Comparison of ENCODE assay signal across 8 mouse cellular contexts in genomic region chr1:77043749-77044564, GRCm38 (mm10).
DNase-seq lines count a peak whose midpoint lies in the region; ATAC-seq and TF ChIP-seq lines count a peak whose summit lies in the region.
"Had no signal": no experiment of that assay in that cellular context is flagged by ENCODE, and none has a peak within 500 bp of the region (broad histone marks: within the 10 kb centered on the region; RNA-seq: fewer than 3 reads in every experiment).

No protein-coding gene starts in this region.

- TF ChIP-seq POLR2A in cerebellum, adult 2 months (IDR thresholded peaks at IDR 0.05; ENCODE audit: borderline replicate concordance, insufficient read depth, low read length): no peak

- peak overlapping the region; percentile 6; the same call in 1 of the 2 replicates for H3K4me2 ChIP-seq in heart, postnatal 0 days (ENCODE audit: low read depth, low read length)
- H3K4me2 ChIP-seq in hindbrain, embryonic 13.5 days: no peak overlapping the region

- intact Hi-C loops in left cerebral cortex, postnatal 4 days (cut with DNase I): no loop called here
- intact Hi-C loops in left cerebral cortex, postnatal 36 days (cut with DNase I): no loop called here

- WGBS in cerebellum, adult 2 months: 49% methylated on average over 14 of the region's 14 CpGs
- WGBS in heart, postnatal 0 days: 47% methylated on average over 14 of the region's 14 CpGs
- 84% methylated on average over 14 of the region's 14 CpGs for WGBS in hindbrain, embryonic 13.5 days

- no peak overlapping the region for H3K9ac ChIP-seq in heart, postnatal 0 days (replicated peaks; ENCODE audit: low read depth, low read length)
- no peak overlapping the region for H3K9ac ChIP-seq in hindbrain, embryonic 13.5 days

- no peaks in the 10 kb centered on the region; the same call in 1 of the 2 replicates for H3K27me3 ChIP-seq in cerebellum, adult 2 months (ENCODE audit: control insufficient read depth, insufficient read depth, low read length)
- no peaks in the 10 kb centered on the region for H3K27me3 ChIP-seq in heart, postnatal 0 days (ENCODE audit: control insufficient read depth, insufficient read depth, low read length)
- H3K27me3 ChIP-seq in hindbrain, embryonic 13.5 days: no peaks in the 10 kb centered on the region

- no peaks in the 10 kb centered on the region for H3K9me3 ChIP-seq in heart, postnatal 0 days (replicated peaks; ENCODE audit: control insufficient read depth, low read length)
- H3K9me3 ChIP-seq in hindbrain, embryonic 13.5 days: no peaks in the 10 kb centered on the region

- no peak overlapping the region for H3K27ac ChIP-seq in cerebellum, adult 2 months (ENCODE audit: insufficient read depth, low read length)
- no peak overlapping the region for H3K27ac ChIP-seq in heart, postnatal 0 days (ENCODE audit: low read depth)
- H3K27ac ChIP-seq in hindbrain, embryonic 13.5 days: no peak overlapping the region

- peaks cover 10% of the 10 kb centered on the region; the same call in 1 of the 2 replicates for H3K4me1 ChIP-seq in cerebellum, adult 2 months (ENCODE audit: control insufficient read depth, insufficient read depth, low read length)
- peaks cover 16% of the 10 kb centered on the region; the same call in 1 of the 2 replicates for H3K4me1 ChIP-seq in heart, postnatal 0 days (ENCODE audit: control insufficient read depth, insufficient read depth)
- H3K4me1 ChIP-seq in hindbrain, embryonic 13.5 days (replicated peaks): 0 out of 2 replicates have a peak, but pooled peaks cover 1% of the 10 kb centered on the region

- DNase-seq in left cerebral cortex, postnatal 4 days: peak; percentile 87
- DNase-seq in left cerebral cortex, postnatal 36 days (ENCODE audit: low spot score in 2 of 2): no peak
- peak; percentile 83 to 86 for DNase-seq in cerebellum, adult 2 months
- DNase-seq in heart, postnatal 0 days (ENCODE audit: low spot score): peak; percentile 69
- DNase-seq in ovary, postnatal 14 days (ENCODE audit: low spot score): peak; percentile 9
- no peak for DNase-seq in right cerebral cortex, adult 2 months (ENCODE audit: low spot score in 2 of 2)
- DNase-seq: thymus, postnatal 25 days had no signal

- H3K4me3 ChIP-seq in cerebellum, adult 2 months (replicated peaks; ENCODE audit: insufficient read depth, low read depth, low read length): no peak overlapping the region
- H3K4me3 ChIP-seq in heart, postnatal 0 days (ENCODE audit: low read depth, low read length): no peak overlapping the region
- no peak overlapping the region for H3K4me3 ChIP-seq in hindbrain, embryonic 13.5 days

- H3K36me3 ChIP-seq in heart, postnatal 0 days (replicated peaks; ENCODE audit: control insufficient read depth, insufficient read depth, low read length): no peaks in the 10 kb centered on the region
- no peaks in the 10 kb centered on the region for H3K36me3 ChIP-seq in hindbrain, embryonic 13.5 days

- no peak for TF ChIP-seq CTCF in cerebellum, adult 2 months (IDR thresholded peaks at IDR 0.05; ENCODE audit: borderline replicate concordance, insufficient read depth, low read depth, low read length)
- TF ChIP-seq CTCF in heart, postnatal 0 days (IDR thresholded peaks at IDR 0.05; ENCODE audit: low read depth): no peak

- no peak for TF ChIP-seq EP300 in heart, postnatal 0 days (IDR thresholded peaks at IDR 0.05; ENCODE audit: low read depth)

- peak; percentile 62 for ATAC-seq in heart, postnatal 0 days (ENCODE audit: insufficient read depth, low read depth)
- no peak for ATAC-seq in hindbrain, embryonic 13.5 days (ENCODE audit: low FRiP score)

Comparison
In these comparisons a context has a peak if more than half of its experiments do, and no peak if none do; other contexts are left out.
1. DNase-seq: peak in left cerebral cortex, postnatal 4 days (single experiment), cerebellum, adult 2 months (2 of 2), heart, postnatal 0 days (single experiment) and ovary, postnatal 14 days (single experiment); none in left cerebral cortex, postnatal 36 days (0 of 2) and right cerebral cortex, adult 2 months (0 of 2).